Mouse (Mus musculus) macrophage (primary cell): ENCODE data around the gene Wipf1. TPM values are rescaled to one million over a fixed set of nuclear protein-coding genes. Genes with fewer than 3 reads are reported as not detected.

ENCODE experiments used
- H3K27ac ChIP-seq: fragments of 350-480 bp; formaldehyde crosslinking; 2 replicates; pipeline ENCODE4 v1.9.0; 2021
- H3K36me3 ChIP-seq: fragments of 350-480 bp; formaldehyde crosslinking; 2 replicates; pipeline ENCODE4 v1.9.0; 2021; ENCODE audit errors: inconsistent target
- H3K4me3 ChIP-seq: fragments of 350-480 bp; formaldehyde crosslinking; 2 replicates; pipeline ENCODE4 v1.9.0; 2021; ENCODE audit errors: inconsistent target
- H3K79me2 ChIP-seq: fragments of 350-480 bp; formaldehyde crosslinking; 2 replicates; pipeline ENCODE4 v1.9.0; 2021; ENCODE audit errors: inconsistent target
- WGBS: methylation state at CpG from one replicate; pipeline ENCODE4 v1.1.7; 2026; ENCODE audit warnings: inconsistent platforms; ENCODE audit not compliant: missing documents; 5-methylcytosine and 5-hydroxymethylcytosine counted together
- polyA plus RNA-seq: library from polyadenylated mRNA; stranded (reverse); fragments of 250-400 nt; gene quantifications from 3 replicates; pipeline ENCODE4 v1.2.4, GENCODE M21; 2018; ENCODE audit warnings: inconsistent platforms

The Wipf1 gene
- polyA plus RNA-seq, 1 experiment from 2014 or later: 121 TPM

DNA sequence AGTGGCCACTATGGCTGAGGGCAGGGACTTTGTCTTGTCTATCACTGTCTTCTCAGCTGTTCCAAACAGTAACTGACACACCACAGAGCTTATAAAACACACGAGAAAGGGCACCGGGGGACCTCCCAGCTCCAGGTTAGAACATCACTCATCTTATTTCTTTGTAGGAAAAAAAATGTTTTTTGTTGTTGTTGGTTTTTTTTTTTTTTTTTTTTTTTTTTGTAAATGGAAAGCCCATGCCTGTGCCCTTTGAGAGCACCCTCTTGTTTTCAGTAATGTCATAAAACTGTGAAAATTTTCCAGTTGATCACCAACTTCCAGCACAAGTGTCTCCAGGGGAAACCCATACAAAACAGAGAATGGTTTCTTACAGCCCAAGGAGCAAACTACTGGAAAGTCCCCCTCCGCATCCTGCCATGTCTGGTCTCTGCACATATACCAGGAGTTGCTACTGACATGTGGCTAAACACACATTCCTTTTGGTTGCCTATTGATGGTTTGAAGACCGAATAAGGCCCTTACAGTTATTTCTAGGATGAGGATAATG, 69.9 kb downstream of the Wipf1 start:
- Histone ChIP-seq H3K27ac (no peak overlapping the region), H3K4me3 (no peak overlapping the region), H3K36me3 (peaks cover 21% of the 10 kb centered on the region), H3K79me2 (peaks cover 98% of the 10 kb centered on the region)
- WGBS: 89% methylated on average over 4 of the region's 4 CpGs

DNA sequence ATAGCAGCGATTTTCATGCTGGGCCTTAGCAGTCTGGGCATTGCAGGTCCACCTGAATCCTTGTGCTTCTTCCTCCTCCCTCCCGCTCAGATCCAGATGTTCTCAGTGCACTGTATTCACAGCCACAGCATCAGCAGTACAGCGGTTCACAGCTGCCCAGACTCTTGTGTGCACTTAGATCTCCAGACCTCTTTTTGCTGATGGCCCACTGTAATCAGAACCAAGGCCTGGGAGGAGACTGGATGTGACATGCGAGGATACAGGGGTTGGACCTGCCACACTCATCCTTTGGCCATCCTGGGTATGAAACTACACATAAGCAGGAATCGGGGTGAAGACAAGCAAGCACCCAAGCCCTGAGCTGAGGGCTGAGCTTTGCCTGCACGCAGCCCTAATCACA, 72.6 kb downstream of the Wipf1 start:
- Histone ChIP-seq H3K27ac (peak overlapping the region; percentile 77; the same call in 1 of the 2 replicates), H3K36me3 (peaks cover 21% of the 10 kb centered on the region), H3K79me2 (peaks cover 98% of the 10 kb centered on the region), H3K4me3 (no peak overlapping the region)
- WGBS: 94% methylated on average over 6 of the region's 6 CpGs

DNA sequence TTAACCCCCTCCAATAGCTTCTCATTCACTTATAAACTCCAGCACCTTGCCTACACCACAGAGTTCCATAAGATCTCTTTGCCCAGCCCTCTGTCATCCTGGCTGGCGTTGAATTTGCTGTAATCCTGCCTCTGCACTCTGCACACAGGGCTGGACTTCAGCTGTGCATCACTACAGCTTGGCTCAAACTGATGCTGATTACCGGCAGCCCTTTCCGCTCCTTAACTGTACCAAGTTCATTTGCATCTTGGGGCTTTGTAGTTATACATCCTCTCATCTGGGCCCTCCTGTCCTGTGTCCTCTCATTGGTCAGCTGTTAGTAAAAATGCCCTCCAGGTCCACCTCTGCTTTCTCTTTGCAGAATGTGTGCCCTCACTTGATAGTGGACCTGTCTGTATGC, 73.4 kb downstream of the Wipf1 start:
- Histone ChIP-seq H3K36me3 (peaks cover 21% of the 10 kb centered on the region), H3K27ac (peak overlapping the region; percentile 77), H3K79me2 (peaks cover 98% of the 10 kb centered on the region), H3K4me3 (no peak overlapping the region)
- 84% methylated on average over 3 of the region's 3 CpGs for WGBS

DNA sequence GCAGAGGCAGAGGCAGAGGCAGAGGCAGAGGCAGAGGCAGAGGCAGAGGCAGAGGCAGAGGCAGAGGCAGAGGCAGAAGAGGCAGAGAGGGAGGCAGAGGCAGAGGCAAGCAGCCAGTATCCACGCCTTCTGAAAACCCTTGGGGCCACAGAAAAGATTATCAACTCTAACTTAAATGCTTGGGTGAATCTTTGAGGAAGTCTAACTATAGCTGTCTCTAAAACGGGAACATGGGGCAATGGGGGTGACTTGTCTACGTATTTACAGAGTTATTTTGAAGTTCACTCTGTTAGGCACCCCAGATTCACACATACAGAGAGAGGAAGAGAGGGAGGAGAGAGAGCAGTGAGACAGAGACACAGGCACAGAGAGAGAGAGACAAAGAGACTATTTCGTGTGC, 74.0 kb downstream of the Wipf1 start:
- H3K4me3 ChIP-seq: no peak overlapping the region
- 11% methylated on average over 4 of the region's 4 CpGs for WGBS
- H3K36me3 ChIP-seq: peaks cover 21% of the 10 kb centered on the region
- peaks cover 98% of the 10 kb centered on the region for H3K79me2 ChIP-seq
- H3K27ac ChIP-seq: peak overlapping the region; percentile 77

DNA sequence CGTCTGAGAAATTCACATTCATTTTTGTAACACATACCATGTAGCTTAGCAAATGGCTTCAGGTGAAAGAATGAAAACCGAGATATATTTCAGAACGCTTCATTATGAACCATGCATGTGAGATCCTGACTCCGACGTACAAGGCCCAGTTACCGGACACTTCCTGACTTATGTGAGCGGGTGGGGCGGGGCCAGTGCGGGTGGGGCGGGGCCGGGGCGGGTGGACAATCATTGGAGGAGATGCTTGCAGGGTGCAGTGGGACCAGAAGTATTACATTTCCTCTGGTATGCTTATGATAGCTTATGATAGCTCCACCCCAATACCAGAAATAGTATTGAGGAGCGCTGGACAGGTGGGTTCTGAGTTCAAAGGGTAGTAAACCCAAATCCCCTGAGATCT, 74.9 kb downstream of the Wipf1 start:
- Histone ChIP-seq H3K4me3 (no peak overlapping the region), H3K36me3 (peaks cover 12% of the 10 kb centered on the region; the same call in 1 of the 2 replicates), H3K79me2 (peaks cover 98% of the 10 kb centered on the region), H3K27ac (peak overlapping the region; percentile 77)
- 79% methylated on average over 13 of the region's 13 CpGs for WGBS

DNA sequence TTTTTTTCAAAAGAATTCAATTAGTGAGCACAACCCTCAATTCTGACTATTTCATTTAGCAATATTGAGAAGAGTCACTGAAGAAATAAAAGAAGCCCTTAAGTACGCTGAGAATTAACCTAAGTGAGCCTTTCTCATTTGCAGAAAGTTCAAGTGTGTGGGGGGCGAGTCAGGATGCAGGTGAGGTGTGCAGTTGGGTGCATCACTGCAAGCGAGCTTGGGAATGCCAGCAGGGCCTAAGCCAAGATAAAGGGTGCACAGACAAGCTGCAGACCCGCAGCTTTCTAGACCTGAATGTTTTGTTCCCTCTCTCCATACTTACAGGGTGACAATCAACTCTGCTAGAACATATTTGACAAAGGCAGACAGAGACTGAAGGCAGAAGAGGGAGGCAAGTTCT, 75.3 kb downstream of the Wipf1 start:
- whole genome bisulfite sequencing: 67% methylated on average over 4 of the region's 4 CpGs
- Histone ChIP-seq H3K27ac (peak overlapping the region; percentile 77), H3K79me2 (peaks cover 98% of the 10 kb centered on the region), H3K4me3 (no peak overlapping the region), H3K36me3 (peaks cover 12% of the 10 kb centered on the region; the same call in 1 of the 2 replicates)

DNA sequence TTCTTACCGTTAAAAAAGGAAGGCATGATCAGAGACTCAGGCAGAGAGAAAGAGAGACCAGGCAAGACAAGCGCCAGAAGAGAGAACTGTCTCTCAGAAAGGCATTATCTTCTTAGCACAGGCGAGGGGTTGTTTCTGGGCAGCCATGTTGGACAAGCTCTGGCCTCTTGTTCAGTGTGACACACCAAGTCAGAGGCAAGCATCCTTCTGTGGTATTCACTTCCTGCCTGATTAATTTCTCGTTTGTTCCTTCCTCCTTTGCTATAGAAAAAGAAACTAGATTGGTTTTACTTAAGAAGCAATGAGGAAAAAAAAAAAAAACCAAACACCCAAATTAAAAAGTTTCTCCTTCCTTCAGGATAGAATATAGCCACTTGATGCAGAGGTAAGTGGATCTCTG, 75.8 kb downstream of the Wipf1 start:
- peaks cover 98% of the 10 kb centered on the region for H3K79me2 ChIP-seq
- peak overlapping the region; percentile 77 for H3K27ac ChIP-seq
- 2% methylated on average over 4 of the region's 4 CpGs for WGBS
- peak overlapping the region; percentile 16; the same call in 1 of the 2 replicates for H3K4me3 ChIP-seq
- peaks cover 12% of the 10 kb centered on the region; the same call in 1 of the 2 replicates for H3K36me3 ChIP-seq

DNA sequence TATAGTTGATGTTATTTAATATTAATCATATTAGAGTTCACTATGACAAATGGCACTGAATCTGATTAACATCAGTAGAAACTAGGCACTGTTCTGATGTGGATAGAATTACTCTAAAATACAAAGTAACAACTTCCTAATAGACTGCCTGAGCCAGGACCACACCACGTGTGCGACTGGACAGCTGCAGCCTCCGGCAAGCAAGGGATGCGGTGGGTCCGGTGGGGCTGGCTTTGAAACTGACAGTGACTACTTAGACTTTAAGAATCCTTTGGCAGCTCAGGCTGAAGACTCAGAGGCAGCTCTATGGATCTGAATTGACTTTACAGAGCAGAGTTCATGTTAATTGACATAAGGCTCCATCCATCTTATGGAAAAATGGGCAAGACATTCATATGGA, 76.4 kb downstream of the Wipf1 start:
- 63% methylated on average over 5 of the region's 5 CpGs for WGBS
- Histone ChIP-seq H3K36me3 (peaks cover 7% of the 10 kb centered on the region; the same call in 1 of the 2 replicates), H3K27ac (peak overlapping the region; percentile 77), H3K79me2 (peaks cover 98% of the 10 kb centered on the region), H3K4me3 (peak overlapping the region; percentile 16; the same call in 1 of the 2 replicates)

DNA sequence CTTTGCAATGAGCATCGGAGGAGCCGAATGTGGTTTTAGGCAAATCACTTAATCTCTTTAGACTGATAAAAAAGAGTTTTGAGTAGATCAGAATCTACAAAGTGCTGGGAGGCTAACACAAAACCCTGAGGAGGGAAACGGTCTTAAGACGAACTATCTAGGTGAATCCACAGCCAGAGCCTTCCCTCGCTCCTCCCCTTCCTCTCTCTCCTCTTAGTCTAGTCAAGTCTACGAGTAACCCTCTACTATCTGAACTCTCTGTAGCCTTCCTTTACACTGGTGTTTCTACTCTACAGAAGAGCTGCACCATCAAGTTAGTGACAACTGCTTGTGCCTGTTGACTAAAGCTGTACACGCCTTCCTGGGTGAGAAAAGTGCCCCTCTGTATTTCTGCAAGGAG, 77.0 kb downstream of the Wipf1 start:
- H3K4me3 ChIP-seq: no peak overlapping the region; the same call in 1 of the 2 replicates
- H3K36me3 ChIP-seq: peaks cover 6% of the 10 kb centered on the region
- peak overlapping the region; percentile 77 for H3K27ac ChIP-seq
- WGBS: 48% methylated on average over 7 of the region's 7 CpGs
- H3K79me2 ChIP-seq: peaks cover 98% of the 10 kb centered on the region

DNA sequence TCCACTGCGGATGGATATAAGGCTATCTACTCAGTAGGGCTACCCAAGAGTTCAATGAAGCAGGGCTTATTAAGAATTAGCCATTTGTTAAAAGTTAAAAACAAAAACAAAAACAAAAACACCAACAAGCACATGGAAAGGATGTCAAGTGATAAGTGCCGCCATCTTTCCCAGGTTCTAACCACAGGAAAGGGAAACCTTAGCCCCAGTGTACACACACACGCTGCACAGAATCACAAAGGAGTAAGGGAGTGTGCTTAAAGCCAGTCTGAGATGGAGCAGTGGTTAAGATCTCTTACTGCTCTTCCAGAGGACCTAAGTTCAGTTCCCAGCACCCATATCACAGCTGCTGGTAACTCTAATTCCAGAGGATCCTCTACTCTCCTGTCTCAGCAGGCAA, 78.0 kb downstream of the Wipf1 start:
- no peak overlapping the region for H3K27ac ChIP-seq

DNA sequence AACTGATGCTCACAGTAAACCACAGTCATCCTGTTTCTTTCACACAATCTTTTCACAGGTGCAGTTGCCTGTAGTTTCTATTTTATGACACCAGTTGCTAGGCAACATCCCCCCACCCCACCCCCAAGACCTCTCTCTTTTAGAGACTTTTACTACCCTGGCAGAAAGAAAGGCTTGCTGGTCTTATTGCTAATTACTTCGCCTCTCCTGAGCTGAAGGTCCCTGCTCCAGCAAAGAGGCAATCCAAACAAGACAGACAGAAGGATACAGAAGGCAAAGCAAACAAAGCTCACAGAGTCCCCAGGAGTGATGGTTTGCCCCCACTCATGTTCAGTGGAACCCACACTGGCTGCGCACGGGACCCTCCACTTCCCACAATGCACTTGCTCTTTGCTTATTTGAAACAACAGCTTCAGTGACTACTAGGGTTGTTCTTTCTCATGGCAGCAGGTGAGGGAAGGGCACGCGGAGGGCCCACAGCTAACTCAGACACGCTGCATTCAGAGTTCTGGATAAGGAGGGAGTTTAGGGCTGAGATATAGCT, 79.3 kb downstream of the Wipf1 start:
- Histone ChIP-seq H3K36me3 (peaks cover 23% of the 10 kb centered on the region), H3K79me2 (peaks cover 100% of the 10 kb centered on the region), H3K27ac (no peak overlapping the region), H3K4me3 (no peak overlapping the region)
- 83% methylated on average over 6 of the region's 6 CpGs for WGBS

More for the DNA sequence above, 78.0 kb downstream of the Wipf1 start:
- peaks cover 14% of the 10 kb centered on the region for H3K36me3 ChIP-seq
- 97% methylated on average over 3 of the region's 3 CpGs for WGBS
- H3K79me2 ChIP-seq: peaks cover 98% of the 10 kb centered on the region
- H3K4me3 ChIP-seq: no peak overlapping the region

DNA sequence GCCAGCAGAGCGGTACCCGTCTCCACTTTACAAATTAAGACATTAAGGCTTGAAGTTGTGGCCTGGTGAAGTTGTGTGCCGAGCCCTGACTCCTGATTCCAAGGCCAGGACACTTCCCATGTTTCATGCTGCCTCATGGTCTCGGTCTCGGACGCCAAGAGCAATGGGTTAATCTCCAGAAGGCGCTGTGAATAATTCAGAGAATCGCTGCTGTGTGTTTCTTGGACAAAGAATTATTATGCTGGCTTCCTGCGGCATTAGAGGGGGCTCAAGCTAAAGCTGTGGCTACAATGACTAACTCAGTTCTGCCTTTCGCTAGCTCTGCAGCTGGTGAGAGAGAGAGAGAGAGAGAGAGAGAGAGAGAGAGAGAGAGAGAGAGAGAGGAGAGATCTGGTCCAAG, 85.5 kb downstream of the Wipf1 start:
- WGBS: 97% methylated on average over 10 of the region's 10 CpGs

DNA sequence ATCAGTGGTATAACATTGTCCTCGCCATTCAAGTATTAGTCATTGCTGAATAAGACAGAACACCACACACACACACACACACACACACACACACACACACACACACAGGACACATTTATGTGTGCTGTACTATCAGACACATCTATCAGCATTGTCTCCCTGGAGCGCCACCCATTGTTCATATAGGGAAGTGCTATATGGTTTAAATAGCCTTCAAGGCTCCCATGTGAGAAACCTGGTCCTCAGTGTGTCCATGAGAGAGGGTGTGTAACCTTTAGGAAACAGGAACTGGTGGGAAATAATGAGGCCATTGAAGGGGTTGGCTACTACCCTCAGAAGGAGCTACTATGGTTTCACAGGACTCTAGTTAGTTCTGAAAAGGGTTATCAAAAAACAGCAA, 87.5 kb downstream of the Wipf1 start:
- Histone ChIP-seq H3K27ac (no peak overlapping the region), H3K4me3 (no peak overlapping the region), H3K36me3 (peaks cover 93% of the 10 kb centered on the region), H3K79me2 (peaks cover 67% of the 10 kb centered on the region)
- WGBS: 88% methylated on average over 2 of the region's 2 CpGs

More for the DNA sequence above, 85.5 kb downstream of the Wipf1 start:
- H3K27ac ChIP-seq: no peak overlapping the region
- H3K36me3 ChIP-seq: peaks cover 84% of the 10 kb centered on the region
- no peak overlapping the region for H3K4me3 ChIP-seq
- H3K79me2 ChIP-seq: peaks cover 86% of the 10 kb centered on the region

DNA sequence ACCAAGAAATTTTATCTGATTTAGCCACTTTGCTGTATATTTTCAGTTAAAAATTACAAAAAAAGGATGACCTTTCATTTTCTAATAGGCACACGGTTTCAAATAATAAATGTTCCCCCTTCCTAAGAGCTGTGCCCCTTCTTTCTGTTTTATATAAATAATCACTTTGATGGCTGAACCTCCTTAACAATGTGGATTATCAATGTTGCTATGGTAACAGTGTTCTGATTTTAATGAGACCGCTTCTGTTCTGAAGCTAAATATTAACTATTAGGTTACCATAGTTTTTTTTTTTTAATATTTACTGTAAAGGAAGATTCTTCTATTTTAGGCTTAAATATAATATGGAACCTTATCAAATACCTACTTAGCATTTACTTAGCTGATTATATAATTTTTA, 89.2 kb downstream of the Wipf1 start:
- no peak overlapping the region for H3K4me3 ChIP-seq
- peaks cover 50% of the 10 kb centered on the region for H3K79me2 ChIP-seq
- 94% methylated on average over 2 of the region's 2 CpGs for WGBS
- H3K36me3 ChIP-seq: peaks cover 97% of the 10 kb centered on the region
- H3K27ac ChIP-seq: no peak overlapping the region

DNA sequence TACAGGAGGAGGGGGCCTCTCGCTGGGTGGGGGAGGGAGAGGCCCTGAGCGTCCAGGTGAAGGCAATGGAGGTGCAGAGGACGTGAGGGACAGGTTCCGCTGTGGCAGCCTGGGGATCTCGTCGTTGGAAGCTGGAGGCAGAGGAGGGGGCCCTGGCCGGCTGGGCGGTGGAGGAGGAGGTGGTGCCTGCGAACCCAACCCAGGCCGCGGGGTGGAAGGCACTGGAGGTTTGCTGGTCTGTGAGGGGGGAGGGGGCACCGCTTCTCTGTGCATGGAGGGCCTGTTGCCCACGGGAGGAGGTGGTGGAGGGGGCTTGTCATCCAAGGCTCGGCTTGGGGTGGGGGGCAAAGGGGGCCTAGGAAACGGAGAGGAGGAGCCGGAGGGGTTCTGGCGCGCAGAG, 92.6 kb downstream of the Wipf1 start:
- Histone ChIP-seq H3K36me3 (peaks cover 94% of the 10 kb centered on the region), H3K4me3 (no peak overlapping the region), H3K79me2 (peaks cover 17% of the 10 kb centered on the region; the same call in 1 of the 2 replicates), H3K27ac (no peak overlapping the region)
- 97% methylated on average over 14 of the region's 18 CpGs for whole genome bisulfite sequencing
